Mouse (Mus musculus) embryo, embryonic 11 days (tissue): Measurements from ENCODE around the gene Coq2.

Experiments used
- DNase-seq: peaks from one replicate; pipeline ENCODE4 v3.0.0-alpha.2; 2015

Gene Coq2

GRCm38 (mm10) chr5:100674711-100675376 lies at the start of gene Coq2:
Gene Coq2 (minus strand): TSS chr5:100675140.
- DNase-seq: peak; percentile 94

DNA sequence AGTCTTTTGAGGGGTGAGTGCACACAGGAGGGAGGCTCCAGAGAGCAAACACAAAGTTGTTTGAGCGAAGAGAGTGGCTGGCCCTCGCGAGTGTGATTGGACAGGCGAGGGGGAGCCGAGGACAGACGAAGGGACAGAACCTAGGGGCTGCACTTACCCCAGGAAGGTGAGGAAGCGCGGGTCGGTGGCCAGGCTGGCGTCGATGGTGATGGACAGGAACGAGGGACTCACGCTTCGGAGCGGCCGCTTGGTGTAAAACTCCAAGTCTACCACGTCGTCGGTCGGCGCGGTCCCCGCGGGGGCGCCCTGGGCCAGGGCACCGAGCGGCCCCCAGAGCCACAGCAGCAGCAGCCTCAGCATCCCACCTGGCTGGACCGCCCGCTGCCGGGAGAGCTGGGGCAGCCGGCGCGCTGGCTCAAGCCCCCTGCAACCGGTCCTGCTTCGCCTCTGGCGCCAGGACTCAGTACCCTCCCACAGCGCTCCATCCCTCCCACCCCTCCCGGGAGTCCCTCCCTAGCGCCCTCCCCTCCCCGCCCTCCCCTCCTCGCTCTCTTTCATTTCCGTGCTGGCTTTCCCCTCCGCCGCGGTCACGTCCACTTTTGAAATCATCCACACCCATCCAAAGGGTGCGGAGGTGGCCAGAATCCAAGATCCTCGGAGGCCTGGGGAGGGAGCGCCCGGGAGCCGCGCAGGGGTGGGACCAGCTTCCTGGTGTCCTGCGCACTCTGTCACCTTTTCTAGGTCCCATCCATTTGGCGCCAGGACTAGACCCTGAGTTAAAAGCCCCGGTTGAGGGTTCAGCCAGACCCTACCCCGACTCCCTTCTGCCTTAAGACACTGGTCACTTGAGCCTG lies 44.5 kb upstream of the Coq2 start, which contains the start of gene Hpse:
Gene Hpse (minus strand): TSS at position 482 of the 854 bp plus-strand sequence.
- peak; percentile 63 for DNase-seq

- DNase-seq: no peak
Observed at GRCm38 (mm10) chr5:100716762-100717161, 41.8 kb upstream of the Coq2 start.

DNA sequence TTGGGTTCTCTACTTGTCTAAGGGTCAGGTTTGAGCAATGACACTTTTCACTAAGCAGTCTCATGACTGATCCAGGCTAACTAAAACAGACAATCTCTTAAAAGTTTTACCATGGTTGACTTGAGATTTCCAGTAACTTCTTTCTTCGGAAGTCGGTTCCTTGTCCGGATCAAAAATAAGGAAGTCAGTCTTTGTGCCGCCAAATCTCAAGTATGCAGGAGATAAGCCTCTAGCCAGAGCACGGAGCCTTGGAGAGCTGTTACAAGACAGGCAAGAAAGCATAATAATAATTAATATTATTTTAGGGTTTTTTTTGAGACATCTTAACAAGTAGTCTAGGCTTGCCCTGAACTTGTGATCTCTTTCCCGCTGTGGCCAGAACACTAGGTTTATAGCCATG lies 36.3 kb upstream of the Coq2 start:
- DNase-seq: no peak

- DNase-seq: peak; percentile 8
Observed at GRCm38 (mm10) chr5:100710012-100710411, 35.1 kb upstream of the Coq2 start.

DNA sequence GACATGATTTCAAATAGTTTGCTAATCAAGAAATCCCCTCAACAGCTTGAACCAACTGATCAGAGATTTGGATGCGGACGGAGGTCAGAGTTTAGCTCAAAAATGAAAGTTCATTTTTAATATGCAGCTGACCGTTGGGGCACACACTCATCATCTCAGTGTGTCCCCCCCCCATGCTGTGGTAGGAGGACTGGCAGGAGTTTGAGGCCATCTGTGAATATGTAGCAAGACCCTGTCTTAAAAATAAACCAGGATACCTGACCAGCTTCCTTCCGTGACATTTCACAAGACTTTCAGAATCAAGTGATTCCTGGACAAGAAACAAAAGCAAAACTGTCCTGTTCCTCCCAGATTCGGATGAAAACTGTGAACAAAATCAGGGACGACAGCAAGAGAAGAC lies 34.1 kb upstream of the Coq2 start:
- DNase-seq: no peak

GRCm38 (mm10) chr5:100706675-100707074 lies 31.7 kb upstream of the Coq2 start:
- peak; percentile 9 for DNase-seq

DNA sequence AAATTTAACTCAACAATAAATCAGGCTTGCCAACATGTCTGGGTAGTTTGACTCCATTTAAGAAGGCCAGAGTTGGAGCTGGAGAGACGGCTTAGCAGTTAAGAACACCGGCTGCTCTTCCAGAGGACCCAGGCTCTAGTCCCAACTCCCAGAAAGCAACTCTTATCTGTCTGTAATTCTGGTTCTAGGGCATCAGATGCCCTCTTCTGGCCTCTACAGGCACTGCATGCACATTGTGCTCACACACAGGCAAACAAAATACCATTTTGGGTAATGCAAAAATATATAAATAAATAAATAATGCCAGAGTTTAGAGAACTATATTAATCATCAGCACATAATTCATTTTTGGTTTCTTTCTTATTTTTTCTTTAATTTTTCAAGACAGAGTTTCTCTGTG lies 29.3 kb upstream of the Coq2 start:
- no peak for DNase-seq

GRCm38 (mm10) chr5:100702325-100702724 lies 27.4 kb upstream of the Coq2 start:
- no peak for DNase-seq

GRCm38 (mm10) chr5:100700861-100701620 lies 26.1 kb upstream of the Coq2 start:
- DNase-seq: no peak

DNA sequence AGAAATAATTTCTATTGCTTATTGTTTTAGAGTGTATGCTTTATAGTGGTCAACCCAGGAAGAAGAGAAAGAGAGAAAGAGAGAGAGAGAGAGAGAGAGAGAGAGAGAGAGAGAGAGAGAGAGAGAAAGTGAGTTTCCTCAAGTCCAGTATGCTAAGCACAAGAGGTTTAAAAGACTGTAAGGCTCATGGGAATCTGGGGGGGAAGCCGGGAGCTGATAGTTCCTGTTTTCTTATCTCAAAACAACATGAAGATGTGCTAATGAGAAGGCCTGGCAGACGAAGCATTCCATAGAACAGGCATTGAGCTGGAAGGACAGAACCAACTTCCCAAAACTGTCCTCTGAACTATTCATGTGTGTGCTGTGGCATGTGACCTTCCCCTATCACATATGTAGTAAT lies 22.9 kb upstream of the Coq2 start:
- DNase-seq: no peak

- no peak for DNase-seq
Observed at GRCm38 (mm10) chr5:100697398-100697797, 22.5 kb upstream of the Coq2 start.

GRCm38 (mm10) chr5:100685631-100686030 lies 10.7 kb upstream of the Coq2 start:
- no peak for DNase-seq

GRCm38 (mm10) chr5:100680542-100680933 lies 5.6 kb upstream of the Coq2 start:
- no peak for DNase-seq

GRCm38 (mm10) chr5:100679911-100680541 lies 5.1 kb upstream of the Coq2 start:
- peak; percentile 6 for DNase-seq

DNA sequence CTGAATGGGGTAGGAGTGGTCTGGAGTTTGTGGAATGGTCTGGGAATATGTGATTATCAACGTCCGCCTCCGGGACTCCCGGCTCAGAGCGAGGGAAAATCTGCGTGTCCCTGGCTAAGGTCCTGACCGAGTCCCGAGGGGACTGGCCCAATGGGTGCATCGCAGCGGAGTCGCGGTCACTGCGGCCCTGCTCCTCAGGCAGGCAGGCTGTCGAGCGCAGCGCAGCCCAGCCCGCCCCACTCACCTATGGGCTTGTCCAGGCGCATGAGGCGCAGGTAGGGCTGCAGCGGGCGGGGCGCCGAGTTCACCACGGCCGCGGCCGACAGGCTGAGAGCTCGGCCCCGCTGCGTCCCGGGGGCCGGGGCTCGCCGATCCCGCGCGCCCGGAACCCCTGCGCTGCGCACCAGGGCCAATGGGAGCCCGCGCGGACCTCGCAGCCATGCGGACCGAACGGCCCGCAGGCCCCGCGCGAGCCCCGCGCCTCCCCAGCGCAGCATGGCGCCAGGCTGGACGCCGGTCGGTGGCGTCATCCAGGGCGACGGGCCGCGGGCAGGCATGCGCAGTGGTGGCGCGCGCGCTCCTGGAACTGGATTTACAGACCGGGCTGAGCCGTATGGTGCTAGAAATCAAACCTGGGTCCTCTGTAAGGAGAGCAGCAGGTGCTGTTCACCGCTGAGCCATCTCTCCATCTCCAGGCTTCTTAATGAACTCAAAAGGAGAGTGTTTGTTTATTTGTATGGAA lies 1.0 kb downstream of the Coq2 start:
- peak; percentile 93 for DNase-seq

GRCm38 (mm10) chr5:100672403-100672802 lies 2.5 kb downstream of the Coq2 start:
- no peak for DNase-seq

GRCm38 (mm10) chr5:100671897-100672296 lies 3.0 kb downstream of the Coq2 start:
- DNase-seq: no peak

- DNase-seq: peak; percentile 59
Observed at GRCm38 (mm10) chr5:100671398-100671797, 3.5 kb downstream of the Coq2 start.

GRCm38 (mm10) chr5:100666965-100667364 lies 8.0 kb downstream of the Coq2 start:
- no peak for DNase-seq

DNA sequence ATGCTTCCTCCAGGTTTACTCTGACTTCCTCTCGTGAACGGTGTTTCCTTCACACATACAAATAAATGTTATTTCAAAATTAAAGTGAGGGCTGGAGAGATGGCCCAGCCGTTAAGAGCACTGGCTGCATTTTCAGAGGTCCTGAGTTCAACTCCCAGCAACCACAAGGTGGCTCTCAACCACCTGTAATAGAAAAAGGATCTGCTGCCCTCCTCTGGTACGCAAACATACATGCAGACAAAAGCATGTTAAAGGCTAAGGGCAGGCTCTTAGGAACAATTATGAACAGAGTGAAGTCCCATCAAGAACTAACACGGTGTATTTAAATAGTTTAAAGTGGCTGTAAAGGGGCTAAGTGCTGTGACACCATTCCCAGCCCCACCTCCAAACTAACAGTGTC lies 11.1 kb downstream of the Coq2 start:
- peak; percentile 55 for DNase-seq

GRCm38 (mm10) chr5:100663011-100663410 lies 11.9 kb downstream of the Coq2 start:
- no peak for DNase-seq
